ENCODE assay signal across 21 mouse cellular contexts in genomic region chr13:63621301-63621700, GRCm38 (mm10). TPM values are rescaled to one million over a fixed set of nuclear protein-coding genes. Genes with fewer than 3 reads are reported as not detected.
DNase-seq lines count a peak whose midpoint lies in the region; ATAC-seq and TF ChIP-seq lines count a peak whose summit lies in the region.
"Had no signal": no experiment of that assay in that cellular context is flagged by ENCODE, and none has a peak within 500 bp of the region (broad histone marks: within the 10 kb centered on the region; RNA-seq: fewer than 3 reads in every experiment).

No protein-coding gene starts in this region.

- no peak overlapping the region for H3K9ac ChIP-seq in embryonic facial prominence, embryonic 14.5 days (ENCODE audit: low read depth, low read length)
- no peak overlapping the region for H3K9ac ChIP-seq in limb, embryonic 14.5 days (ENCODE audit: low read depth, low read length, severe bottlenecking)
- no peak overlapping the region for H3K9ac ChIP-seq in midbrain, embryonic 11.5 days (ENCODE audit: low read length)
- no peak overlapping the region for H3K9ac ChIP-seq in midbrain, embryonic 16.5 days (ENCODE audit: low read depth, low read length)
- no peak overlapping the region for H3K9ac ChIP-seq in liver, embryonic 12.5 days
- H3K9ac ChIP-seq: embryonic facial prominence, embryonic 13.5 days; forebrain, embryonic 13.5 days; forebrain, embryonic 15.5 days; forebrain, postnatal 0 days had no signal

- no peaks in the 10 kb centered on the region for H3K27me3 ChIP-seq in embryonic facial prominence, embryonic 14.5 days (replicated peaks; ENCODE audit: control insufficient read depth, insufficient read depth, low read length)
- no peaks in the 10 kb centered on the region for H3K27me3 ChIP-seq in embryonic facial prominence, embryonic 10.5 days (replicated peaks; ENCODE audit: low read depth, poor library complexity, severe bottlenecking)
- H3K27me3 ChIP-seq in limb, embryonic 14.5 days (ENCODE audit: control insufficient read depth, insufficient read depth, low read length) = no peaks in the 10 kb centered on the region
- H3K27me3 ChIP-seq in limb, embryonic 10.5 days (ENCODE audit: low read depth, poor library complexity, severe bottlenecking) = no peaks in the 10 kb centered on the region
- H3K27me3 ChIP-seq in midbrain, embryonic 11.5 days (ENCODE audit: control insufficient read depth, insufficient read depth, low read length) = peaks cover 23% of the 10 kb centered on the region
- peaks cover 17% of the 10 kb centered on the region for H3K27me3 ChIP-seq in midbrain, embryonic 16.5 days (ENCODE audit: control insufficient read depth, insufficient read depth, low read depth, low read length)
- no peaks in the 10 kb centered on the region for H3K27me3 ChIP-seq in liver, embryonic 12.5 days (replicated peaks)
- H3K27me3 ChIP-seq: embryonic facial prominence, embryonic 13.5 days; forebrain, embryonic 15.5 days; Patski had no signal

- no peaks in the 10 kb centered on the region for H3K9me3 ChIP-seq in embryonic facial prominence, embryonic 14.5 days (ENCODE audit: control insufficient read depth, low read length)
- no peaks in the 10 kb centered on the region for H3K9me3 ChIP-seq in embryonic facial prominence, embryonic 10.5 days
- H3K9me3 ChIP-seq in limb, embryonic 14.5 days (ENCODE audit: control insufficient read depth, low read length) = no peaks in the 10 kb centered on the region
- no peaks in the 10 kb centered on the region for H3K9me3 ChIP-seq in limb, embryonic 10.5 days (replicated peaks)
- H3K9me3 ChIP-seq in midbrain, embryonic 11.5 days (ENCODE audit: control insufficient read depth, low read length) = no peaks in the 10 kb centered on the region
- no peaks in the 10 kb centered on the region for H3K9me3 ChIP-seq in midbrain, embryonic 16.5 days (replicated peaks; ENCODE audit: control insufficient read depth, low read length, poor library complexity, severe bottlenecking)
- no peaks in the 10 kb centered on the region for H3K9me3 ChIP-seq in liver, embryonic 12.5 days (replicated peaks)
- H3K9me3 ChIP-seq: embryonic facial prominence, embryonic 13.5 days; forebrain, embryonic 13.5 days; forebrain, embryonic 15.5 days had no signal

- no peak overlapping the region for H3K27ac ChIP-seq in embryonic facial prominence, embryonic 14.5 days (replicated peaks; ENCODE audit: low read depth, low read length)
- H3K27ac ChIP-seq in embryonic facial prominence, embryonic 10.5 days (replicated peaks) = no peak overlapping the region
- H3K27ac ChIP-seq in limb, embryonic 14.5 days (replicated peaks; ENCODE audit: low read depth, low read length) = no peak overlapping the region
- no peak overlapping the region for H3K27ac ChIP-seq in limb, embryonic 10.5 days
- H3K27ac ChIP-seq in midbrain, embryonic 11.5 days (ENCODE audit: low read depth, low read length) = no peak overlapping the region
- no peak overlapping the region for H3K27ac ChIP-seq in midbrain, embryonic 16.5 days (ENCODE audit: low read length)
- H3K27ac ChIP-seq in liver, embryonic 12.5 days = no peak overlapping the region
- H3K27ac ChIP-seq: embryonic facial prominence, embryonic 13.5 days; forebrain, embryonic 13.5 days; forebrain, embryonic 15.5 days had no signal

- WGBS in embryonic facial prominence, embryonic 14.5 days = 62% methylated on average over 3 of the region's 3 CpGs
- 92% methylated on average over 3 of the region's 3 CpGs for WGBS in embryonic facial prominence, embryonic 10.5 days
- 36% methylated on average over 3 of the region's 3 CpGs for WGBS in limb, embryonic 14.5 days
- 86% methylated on average over 3 of the region's 3 CpGs for WGBS in limb, embryonic 10.5 days
- 84% methylated on average over 3 of the region's 3 CpGs for WGBS in midbrain, embryonic 11.5 days
- 76% methylated on average over 3 of the region's 3 CpGs for WGBS in midbrain, embryonic 16.5 days
- WGBS in liver, embryonic 12.5 days (ENCODE audit: insufficient replicate concordance) = 61% methylated on average over 3 of the region's 3 CpGs

- no peak overlapping the region for H3K4me2 ChIP-seq in embryonic facial prominence, embryonic 14.5 days (ENCODE audit: low read depth, low read length)
- H3K4me2 ChIP-seq in limb, embryonic 14.5 days (replicated peaks; ENCODE audit: low read depth, low read length, severe bottlenecking) = no peak overlapping the region
- H3K4me2 ChIP-seq in midbrain, embryonic 11.5 days = no peak overlapping the region
- no peak overlapping the region for H3K4me2 ChIP-seq in midbrain, embryonic 16.5 days (ENCODE audit: low read length)
- no peak overlapping the region for H3K4me2 ChIP-seq in liver, embryonic 12.5 days
- H3K4me2 ChIP-seq: embryonic facial prominence, embryonic 13.5 days; forebrain, embryonic 13.5 days; forebrain, embryonic 15.5 days had no signal

- ATAC-seq in embryonic facial prominence, embryonic 14.5 days (ENCODE audit: low read depth) = no peak
- no peak for ATAC-seq in limb, embryonic 14.5 days (ENCODE audit: low FRiP score, low read depth)
- no peak for ATAC-seq in midbrain, embryonic 11.5 days (ENCODE audit: low FRiP score)
- no peak for ATAC-seq in midbrain, embryonic 16.5 days
- no peak for ATAC-seq in liver, embryonic 12.5 days
- ATAC-seq: activated CD4-positive, CD25-positive, alpha-beta regulatory T cell, adult 4 months; forebrain, embryonic 13.5 days; forebrain, embryonic 15.5 days; forebrain, postnatal 0 days; Patski had no signal

- peak; percentile 6 for DNase-seq in embryonic facial prominence, embryonic 14.5 days (ENCODE audit: low spot score)
- no peak for DNase-seq in embryonic facial prominence, embryonic 10.5 days (ENCODE audit: low spot score)
- DNase-seq in limb, embryonic 14.5 days (ENCODE audit: low spot score) = peak; percentile 42
- no peak for DNase-seq in limb, embryonic 10.5 days (ENCODE audit: low spot score)
- DNase-seq in midbrain, embryonic 11.5 days (ENCODE audit: low spot score, missing footprints) = peak; percentile 53
- DNase-seq: adrenal gland, adult 8-10 months; adrenal gland, postnatal 14 days; adrenal gland, postnatal 36 days; cerebellum, adult 11-12 months; cerebellum, adult 2 months; cerebellum, adult 9-10 months; cerebellum, postnatal 10 days; cerebellum, postnatal 25 days; forebrain, postnatal 0 days had no signal

- H3K4me1 ChIP-seq in embryonic facial prominence, embryonic 14.5 days (ENCODE audit: control insufficient read depth, insufficient read depth, low read length) = no peaks in the 10 kb centered on the region
- H3K4me1 ChIP-seq in embryonic facial prominence, embryonic 10.5 days = peaks cover 7% of the 10 kb centered on the region
- 0 out of 2 replicates have a peak, but pooled peaks cover 4% of the 10 kb centered on the region for H3K4me1 ChIP-seq in limb, embryonic 14.5 days (ENCODE audit: control insufficient read depth, insufficient read depth, low read length)
- peaks cover 9% of the 10 kb centered on the region for H3K4me1 ChIP-seq in limb, embryonic 10.5 days
- H3K4me1 ChIP-seq in midbrain, embryonic 11.5 days (ENCODE audit: control insufficient read depth, insufficient read depth, low read length) = no peaks in the 10 kb centered on the region
- no peaks in the 10 kb centered on the region for H3K4me1 ChIP-seq in midbrain, embryonic 16.5 days (ENCODE audit: control insufficient read depth, insufficient read depth, low read length)
- no peaks in the 10 kb centered on the region for H3K4me1 ChIP-seq in liver, embryonic 12.5 days
- H3K4me1 ChIP-seq: forebrain, embryonic 13.5 days; forebrain, embryonic 15.5 days had no signal

- no peak overlapping the region for H3K4me3 ChIP-seq in embryonic facial prominence, embryonic 14.5 days (ENCODE audit: low read depth, low read length)
- H3K4me3 ChIP-seq in embryonic facial prominence, embryonic 10.5 days = no peak overlapping the region
- no peak overlapping the region for H3K4me3 ChIP-seq in limb, embryonic 14.5 days (replicated peaks; ENCODE audit: low read length)
- no peak overlapping the region for H3K4me3 ChIP-seq in limb, embryonic 10.5 days
- no peak overlapping the region for H3K4me3 ChIP-seq in midbrain, embryonic 11.5 days (ENCODE audit: low read depth, low read length)
- H3K4me3 ChIP-seq in midbrain, embryonic 16.5 days (ENCODE audit: low read depth, low read length) = no peak overlapping the region
- H3K4me3 ChIP-seq in liver, embryonic 12.5 days = no peak overlapping the region
- H3K4me3 ChIP-seq: embryonic facial prominence, embryonic 13.5 days; forebrain, embryonic 13.5 days; forebrain, embryonic 15.5 days had no signal

- TF ChIP-seq POLR2A in limb, embryonic 14.5 days (IDR thresholded peaks at IDR 0.05; ENCODE audit: borderline replicate concordance, extremely low read depth, insufficient read depth, insufficient read length) = no peak

- H3K36me3 ChIP-seq in embryonic facial prominence, embryonic 14.5 days (ENCODE audit: control insufficient read depth, insufficient read depth, low read length) = no peaks in the 10 kb centered on the region
- no peaks in the 10 kb centered on the region for H3K36me3 ChIP-seq in embryonic facial prominence, embryonic 10.5 days (replicated peaks)
- no peaks in the 10 kb centered on the region for H3K36me3 ChIP-seq in limb, embryonic 14.5 days (ENCODE audit: control insufficient read depth, insufficient read depth, low read length)
- no peaks in the 10 kb centered on the region for H3K36me3 ChIP-seq in limb, embryonic 10.5 days
- H3K36me3 ChIP-seq in midbrain, embryonic 11.5 days (ENCODE audit: control insufficient read depth, insufficient read depth, low read length) = no peaks in the 10 kb centered on the region
- H3K36me3 ChIP-seq in midbrain, embryonic 16.5 days (ENCODE audit: control insufficient read depth, insufficient read depth, low read length) = no peaks in the 10 kb centered on the region
- H3K36me3 ChIP-seq in liver, embryonic 12.5 days = no peaks in the 10 kb centered on the region
- H3K36me3 ChIP-seq: embryonic facial prominence, embryonic 13.5 days; forebrain, embryonic 15.5 days had no signal

RNA-seq across cellular contexts. Expression of gene Ptch1, which starts 47.9 kb away (rescaled TPM):
- 22.7 and 23.2 TPM in 2 replicates for polyA plus RNA-seq in embryonic facial prominence, embryonic 14.5 days (2014; fragmentation: Nextera tagmentation; extraction: Ambion mirVana)
- 33.0 and 33.5 TPM in 2 replicates for polyA plus RNA-seq in embryonic facial prominence, embryonic 10.5 days (2016; fragmentation: Nextera tagmentation; extraction: Ambion mirVana)
- 45.9 and 67.7 TPM in 2 replicates for polyA plus RNA-seq in limb, embryonic 14.5 days (2012; rRNA removed)
- 31.0 and 36.6 TPM in 2 replicates for polyA plus RNA-seq in limb, embryonic 14.5 days (2014; fragmentation: Nextera tagmentation; extraction: Ambion mirVana)
- polyA plus RNA-seq in limb, embryonic 10.5 days (2016; fragmentation: Nextera tagmentation; extraction: Ambion mirVana) = 18.2 and 19.0 TPM in 2 replicates
- polyA plus RNA-seq in midbrain, embryonic 11.5 days (2014; fragmentation: Nextera tagmentation; extraction: Ambion mirVana) = 22.6 and 22.9 TPM in 2 replicates
- 14.3 and 15.0 TPM in 2 replicates for polyA plus RNA-seq in midbrain, embryonic 16.5 days (2015; fragmentation: Nextera tagmentation; extraction: Ambion mirVana)
- polyA plus RNA-seq in liver, embryonic 12.5 days (2016; fragmentation: Nextera tagmentation; extraction: Ambion mirVana) = 7.0 TPM in 2 replicates

Comparison
In these comparisons a context has a peak if more than half of its experiments do, and no peak if none do; other contexts are left out.
1. DNase-seq: peak in embryonic facial prominence, embryonic 14.5 days (single experiment), limb, embryonic 14.5 days (single experiment) and midbrain, embryonic 11.5 days (single experiment); none in embryonic facial prominence, embryonic 10.5 days (single experiment) and limb, embryonic 10.5 days (single experiment).